Mouse (Mus musculus) bone marrow, adult 2 months (tissue): ENCODE measurements around the gene Ppm1l.
"Not testable (repeated sequence)": the region's sequence is repeated elsewhere in the genome, so short reads cannot be mapped to it uniquely, and the experiment has no call there.

ENCODE experiments used
- CTCF ChIP-seq: fragments of 200-500 bp; IDR thresholded peaks from 2 replicates; pipeline ENCODE4 v1.5.1; 2011; ENCODE audit warnings: low read length, control low read depth; ENCODE audit not compliant: control insufficient read depth, insufficient read depth
- POLR2A ChIP-seq: fragments of 200-500 bp; IDR thresholded peaks from 2 replicates; pipeline ENCODE4 v1.6.1; 2011; ENCODE audit warnings: low read depth, mild to moderate bottlenecking, control low read depth, low read length, borderline replicate concordance; ENCODE audit not compliant: control insufficient read depth

- TF ChIP-seq POLR2A, CTCF: not testable (repeated sequence)
Measured at GRCm38 (mm10) chr3:69565586-69565985, 248.9 kb downstream of the Ppm1l start.
